Mouse (Mus musculus): ENCODE measurements around the gene Ccdc83. TPM values are rescaled to one million over a fixed set of nuclear protein-coding genes. Genes with fewer than 3 reads are reported as not detected.
A peak's percentile ranks its signal among the peaks of the same experiment; 100 is the strongest.

Ccdc83 gene
- polyA plus RNA-seq, 1 experiment from 2014 or later, result not detected

- ATAC-seq (replicated peaks), result no peak
- WGBS, result 80% methylated on average over 2 of the region's 2 CpGs
- H3K9me3 ChIP-seq, result no peaks in the 10 kb centered on the region
- no peaks in the 10 kb centered on the region for H3K27me3 ChIP-seq
- H3K4me1 ChIP-seq, result no peaks in the 10 kb centered on the region
- H3K9ac ChIP-seq (replicated peaks), result no peak overlapping the region
- no peak overlapping the region for H3K4me2 ChIP-seq (replicated peaks)
- H3K36me3 ChIP-seq, result peaks cover 18% of the 10 kb centered on the region
- H3K27ac ChIP-seq (replicated peaks), result no peak overlapping the region
- no peak overlapping the region for H3K4me3 ChIP-seq
These were observed 63.6 kb downstream of the Ccdc83 start for GRCm38 (mm10) chr7:90201877-90202465.

- Histone ChIP-seq H3K9me3 (no peaks in the 10 kb centered on the region), H3K9ac (replicated peaks) (no peak overlapping the region), H3K27ac (replicated peaks) (no peak overlapping the region), H3K4me3 (no peak overlapping the region), H3K36me3 (peaks cover 24% of the 10 kb centered on the region), H3K4me2 (replicated peaks) (no peak overlapping the region), H3K27me3 (no peaks in the 10 kb centered on the region), H3K4me1 (no peaks in the 10 kb centered on the region)
- WGBS, result 90% methylated on average over 5 of the region's 5 CpGs
- no peak for ATAC-seq (replicated peaks)
These were observed 65.3 kb downstream of the Ccdc83 start for GRCm38 (mm10) chr7:90200251-90200650.

DNA sequence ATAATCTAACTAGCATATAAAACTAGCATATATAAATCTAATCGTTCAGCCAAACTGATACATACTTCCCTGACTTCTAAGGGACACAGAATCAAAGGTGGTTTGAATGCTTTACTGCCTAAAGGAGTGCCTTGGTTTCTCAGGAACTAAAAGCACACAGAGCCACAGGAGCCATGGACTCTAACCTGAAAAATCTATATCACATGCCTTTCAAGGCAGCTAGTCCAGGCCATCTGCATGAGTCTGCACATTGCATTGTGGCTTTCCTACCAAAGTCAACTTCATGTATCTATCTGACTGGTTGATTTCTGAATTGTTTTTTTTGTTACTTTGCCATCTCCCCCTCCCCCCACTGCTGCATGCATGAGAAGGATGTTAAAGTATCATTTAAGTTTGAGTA lies 84.9 kb downstream of the Ccdc83 start:
- Histone ChIP-seq H3K9me3 (no peaks in the 10 kb centered on the region), H3K27ac (replicated peaks) (no peak overlapping the region), H3K4me2 (replicated peaks) (no peak overlapping the region), H3K9ac (replicated peaks) (no peak overlapping the region), H3K36me3 (peaks cover 34% of the 10 kb centered on the region), H3K4me3 (no peak overlapping the region), H3K4me1 (no peaks in the 10 kb centered on the region), H3K27me3 (no peaks in the 10 kb centered on the region)
- WGBS, result 98% methylated on average over 1 of the region's 1 CpGs
- ATAC-seq (replicated peaks), result no peak

GRCm38 (mm10) chr7:90175576-90175975 lies 90.0 kb downstream of the Ccdc83 start:
- peak; percentile 53 for ATAC-seq (replicated peaks)
- H3K36me3 ChIP-seq, result peaks cover 42% of the 10 kb centered on the region

More at GRCm38 (mm10) chr7:90175576-90175975, 90.0 kb downstream of the Ccdc83 start:
- Histone ChIP-seq H3K4me1 (no peaks in the 10 kb centered on the region), H3K27ac (replicated peaks) (no peak overlapping the region), H3K4me2 (replicated peaks) (no peak overlapping the region), H3K4me3 (no peak overlapping the region), H3K9me3 (no peaks in the 10 kb centered on the region), H3K27me3 (no peaks in the 10 kb centered on the region), H3K9ac (replicated peaks) (no peak overlapping the region)
- 38% methylated on average over 2 of the region's 2 CpGs for WGBS

Other genes with a start within 250 kb of the Ccdc83 start
- gene Picalm, start 135.6 kb downstream of the Ccdc83 start, polyA plus RNA-seq (2015; fragmentation: Nextera tagmentation; extraction: Ambion mirVana), result 42.3 and 45.7 TPM in 2 replicates
- gene Sytl2, start 36.5 kb upstream of the Ccdc83 start, polyA plus RNA-seq (2015; fragmentation: Nextera tagmentation; extraction: Ambion mirVana), result 0.97 and 1.2 TPM in 2 replicates
- gene Ccdc89, start 160.8 kb upstream of the Ccdc83 start, polyA plus RNA-seq (2015; fragmentation: Nextera tagmentation; extraction: Ambion mirVana), result 1.3 and 1.5 TPM in 2 replicates
- gene Crebzf, start 177.0 kb upstream of the Ccdc83 start, polyA plus RNA-seq (2015; fragmentation: Nextera tagmentation; extraction: Ambion mirVana), result 33.3 and 38.1 TPM in 2 replicates
- 108 and 112 TPM in 2 replicates for gene Tmem126a, start 191.5 kb upstream of the Ccdc83 start, polyA plus RNA-seq (2015; fragmentation: Nextera tagmentation; extraction: Ambion mirVana)
- gene Tmem126b, start 210.2 kb upstream of the Ccdc83 start, polyA plus RNA-seq (2015; fragmentation: Nextera tagmentation; extraction: Ambion mirVana), result 33.1 and 34.9 TPM in 2 replicates
- 20.9 and 24.5 TPM in 2 replicates for gene Dlg2, start 210.9 kb upstream of the Ccdc83 start, polyA plus RNA-seq (2015; fragmentation: Nextera tagmentation; extraction: Ambion mirVana)

Data from forebrain, embryonic 15.5 days (tissue).